Mouse (Mus musculus) thymus, postnatal 36 days (tissue): ENCODE results near the gene Ppm1m.
"Not testable (repeated sequence)": the region's sequence is repeated elsewhere in the genome, so short reads cannot be mapped to it uniquely, and the experiment has no call there.

Experiments used
- DNase-seq, 2 experiments: peaks; one replicate each; pipeline ENCODE4 v3.0.0; 2022; ENCODE audit warnings: mixed read lengths in 2 of 2

Gene Ppm1m

GRCm38 (mm10) chr9:106191355-106191754, 8.2 kb downstream of the Ppm1m start:
- no peak for DNase-seq

- DNase-seq: no peak
Measured at GRCm38 (mm10) chr9:106183996-106184395, 15.6 kb downstream of the Ppm1m start.

GRCm38 (mm10) chr9:106182146-106182545, 17.4 kb downstream of the Ppm1m start:
- DNase-seq: no peak

- no peak for DNase-seq
Measured at GRCm38 (mm10) chr9:106179964-106180363, 19.6 kb downstream of the Ppm1m start.

GRCm38 (mm10) chr9:106179454-106179853, 20.1 kb downstream of the Ppm1m start:
- DNase-seq: no peak

- DNase-seq: no peak
Measured at GRCm38 (mm10) chr9:106177799-106178198, 21.7 kb downstream of the Ppm1m start.

GRCm38 (mm10) chr9:106176769-106177168, 22.8 kb downstream of the Ppm1m start:
- DNase-seq: no peak

GRCm38 (mm10) chr9:106175552-106176200, 23.9 kb downstream of the Ppm1m start:
- DNase-seq: no peak

- DNase-seq: no peak
Measured at GRCm38 (mm10) chr9:106173363-106173762, 26.2 kb downstream of the Ppm1m start.

GRCm38 (mm10) chr9:106172527-106172926, 27.0 kb downstream of the Ppm1m start:
- no peak for DNase-seq

- peak; percentile 46 to 47 for DNase-seq
Measured at GRCm38 (mm10) chr9:106171346-106172158, 28.0 kb downstream of the Ppm1m start.

GRCm38 (mm10) chr9:106170556-106171345, 28.8 kb downstream of the Ppm1m start, which contains the start of gene Wdr82:
Gene Wdr82, plus strand, starts transcription at chr9:106170928.
- peak; percentile 88 to 91 for DNase-seq

- DNase-seq: no peak
Measured at GRCm38 (mm10) chr9:106169917-106170316, 29.6 kb downstream of the Ppm1m start.

- not testable (repeated sequence) for DNase-seq
Measured at GRCm38 (mm10) chr9:106169006-106169405, 30.5 kb downstream of the Ppm1m start.

- no peak for DNase-seq
Measured at GRCm38 (mm10) chr9:106167703-106168102, 31.8 kb downstream of the Ppm1m start.

GRCm38 (mm10) chr9:106167241-106167640, 32.3 kb downstream of the Ppm1m start:
- no peak for DNase-seq

- no peak for DNase-seq
Measured at GRCm38 (mm10) chr9:106166709-106167108, 32.8 kb downstream of the Ppm1m start.

GRCm38 (mm10) chr9:106160426-106160825, 39.1 kb downstream of the Ppm1m start:
- DNase-seq: no peak

- peak; percentile 75 to 76 for DNase-seq
Measured at GRCm38 (mm10) chr9:106159784-106160301, 39.7 kb downstream of the Ppm1m start.

- DNase-seq: no peak
Measured at GRCm38 (mm10) chr9:106159237-106159636, 40.3 kb downstream of the Ppm1m start.

- DNase-seq: no peak
Measured at GRCm38 (mm10) chr9:106158037-106158491, 41.5 kb downstream of the Ppm1m start, which contains the start of gene Glyctk. Gene Glyctk, minus strand, starts transcription at chr9:106158138.

- DNase-seq: no peak
Measured at GRCm38 (mm10) chr9:106157623-106157925, 42.0 kb downstream of the Ppm1m start.
